Mouse (Mus musculus): Measurements from ENCODE around the gene Prkag2. TPM values are rescaled to one million over a fixed set of nuclear protein-coding genes. Genes with fewer than 3 reads are reported as not detected.

Gene Prkag2
- total and polyA plus RNA-seq, 2 experiments from 2014 or later, result 62.4 to 112 TPM

GRCm38 (mm10) chr5:24894814-24895213 lies 205.6 kb downstream of the Prkag2 start:
- H3K4me1 ChIP-seq (ENCODE audit: insufficient read depth), result no peaks in the 10 kb centered on the region
- no peaks in the 10 kb centered on the region for H3K27me3 ChIP-seq (ENCODE audit: insufficient read depth, low read length)
- H3K4me2 ChIP-seq (ENCODE audit: low read depth), result no peak overlapping the region
- H3K9me3 ChIP-seq (ENCODE audit: low read length), result no peaks in the 10 kb centered on the region
- H3K9ac ChIP-seq, result no peak overlapping the region
- no peak overlapping the region for H3K27ac ChIP-seq (ENCODE audit: low read depth, low read length)
- H3K4me3 ChIP-seq (ENCODE audit: low read depth, low read length), result no peak overlapping the region
- ATAC-seq, result no peak
- no peaks in the 10 kb centered on the region for H3K36me3 ChIP-seq (ENCODE audit: insufficient read depth)
- no peak for TF ChIP-seq CTCF (IDR thresholded peaks at IDR 0.05; ENCODE audit: low read depth)
- DNase-seq, result no peak
- 91% methylated on average over 1 of the region's 1 CpGs for WGBS

GRCm38 (mm10) chr5:24892461-24892860 lies 208.0 kb downstream of the Prkag2 start:
- H3K9ac ChIP-seq, result no peak overlapping the region
- no peak overlapping the region for H3K27ac ChIP-seq (ENCODE audit: low read depth, low read length)
- WGBS, result 94% methylated on average over 11 of the region's 11 CpGs
- TF ChIP-seq CTCF (IDR thresholded peaks at IDR 0.05; ENCODE audit: low read depth), result no peak
- no peaks in the 10 kb centered on the region for H3K4me1 ChIP-seq (ENCODE audit: insufficient read depth)
- no peaks in the 10 kb centered on the region for H3K27me3 ChIP-seq (ENCODE audit: insufficient read depth, low read length)
- no peak overlapping the region for H3K4me2 ChIP-seq (ENCODE audit: low read depth)
- H3K9me3 ChIP-seq (ENCODE audit: low read length), result no peaks in the 10 kb centered on the region
- 0 out of 2 replicates have a peak, but pooled peaks cover 7% of the 10 kb centered on the region for H3K36me3 ChIP-seq (ENCODE audit: insufficient read depth)
- H3K4me3 ChIP-seq (ENCODE audit: low read depth, low read length), result no peak overlapping the region
- DNase-seq (no peak), ATAC-seq (no peak)

- DNase-seq (no peak), ATAC-seq (no peak)
- H3K4me1 ChIP-seq (ENCODE audit: insufficient read depth), result no peaks in the 10 kb centered on the region
- TF ChIP-seq CTCF (IDR thresholded peaks at IDR 0.05; ENCODE audit: low read depth), result no peak
- peaks cover 31% of the 10 kb centered on the region for H3K36me3 ChIP-seq (ENCODE audit: insufficient read depth)
- H3K9me3 ChIP-seq (ENCODE audit: low read length), result no peaks in the 10 kb centered on the region
- H3K9ac ChIP-seq, result no peak overlapping the region
- H3K4me2 ChIP-seq (ENCODE audit: low read depth), result no peak overlapping the region
- WGBS, result 69% methylated on average over 9 of the region's 9 CpGs
- H3K27me3 ChIP-seq (ENCODE audit: insufficient read depth, low read length), result no peaks in the 10 kb centered on the region
- no peak overlapping the region for H3K27ac ChIP-seq (ENCODE audit: low read depth, low read length)
- no peak overlapping the region for H3K4me3 ChIP-seq (ENCODE audit: low read depth, low read length)
Measured at GRCm38 (mm10) chr5:24889860-24890259, 210.6 kb downstream of the Prkag2 start.

- WGBS, result 84% methylated on average over 11 of the region's 11 CpGs
Measured at GRCm38 (mm10) chr5:24888874-24889591, 211.4 kb downstream of the Prkag2 start.

GRCm38 (mm10) chr5:24887271-24887670 lies 213.2 kb downstream of the Prkag2 start:
- ATAC-seq (no peak), DNase-seq (no peak)
- no peak for TF ChIP-seq CTCF (IDR thresholded peaks at IDR 0.05; ENCODE audit: low read depth)
- Histone ChIP-seq H3K36me3 (ENCODE audit: insufficient read depth) (peaks cover 39% of the 10 kb centered on the region), H3K4me3 (ENCODE audit: low read depth, low read length) (no peak overlapping the region), H3K9ac (no peak overlapping the region), H3K4me1 (ENCODE audit: insufficient read depth) (no peaks in the 10 kb centered on the region), H3K27ac (ENCODE audit: low read depth, low read length) (no peak overlapping the region), H3K27me3 (ENCODE audit: insufficient read depth, low read length) (no peaks in the 10 kb centered on the region), H3K4me2 (ENCODE audit: low read depth) (no peak overlapping the region), H3K9me3 (ENCODE audit: low read length) (no peaks in the 10 kb centered on the region)
- 90% methylated on average over 8 of the region's 8 CpGs for WGBS

More at GRCm38 (mm10) chr5:24888874-24889591, 211.4 kb downstream of the Prkag2 start:
- H3K9me3 ChIP-seq (ENCODE audit: low read length), result no peaks in the 10 kb centered on the region
- H3K9ac ChIP-seq, result no peak overlapping the region
- H3K4me2 ChIP-seq (ENCODE audit: low read depth), result no peak overlapping the region
- no peaks in the 10 kb centered on the region for H3K4me1 ChIP-seq (ENCODE audit: insufficient read depth)
- no peak for TF ChIP-seq CTCF (IDR thresholded peaks at IDR 0.05; ENCODE audit: low read depth)
- no peak for ATAC-seq
- H3K4me3 ChIP-seq (ENCODE audit: low read depth, low read length), result no peak overlapping the region
- no peak for DNase-seq
- no peaks in the 10 kb centered on the region for H3K27me3 ChIP-seq (ENCODE audit: insufficient read depth, low read length)
- H3K27ac ChIP-seq (ENCODE audit: low read depth, low read length), result no peak overlapping the region
- peaks cover 34% of the 10 kb centered on the region for H3K36me3 ChIP-seq (ENCODE audit: insufficient read depth)

- no peaks in the 10 kb centered on the region for H3K9me3 ChIP-seq (ENCODE audit: low read length)
- no peak overlapping the region for H3K27ac ChIP-seq (ENCODE audit: low read depth, low read length)
- H3K27me3 ChIP-seq (ENCODE audit: insufficient read depth, low read length), result no peaks in the 10 kb centered on the region
- no peaks in the 10 kb centered on the region for H3K4me1 ChIP-seq (ENCODE audit: insufficient read depth)
- no peak overlapping the region for H3K4me2 ChIP-seq (ENCODE audit: low read depth)
- H3K9ac ChIP-seq, result no peak overlapping the region
- 77% methylated on average over 4 of the region's 4 CpGs for WGBS
- DNase-seq (no peak), ATAC-seq (no peak)
- no peak overlapping the region for H3K4me3 ChIP-seq (ENCODE audit: low read depth, low read length)
- no peak for TF ChIP-seq CTCF (IDR thresholded peaks at IDR 0.05; ENCODE audit: low read depth)
- H3K36me3 ChIP-seq (ENCODE audit: insufficient read depth), result peaks cover 46% of the 10 kb centered on the region
Measured at GRCm38 (mm10) chr5:24878713-24879112, 221.7 kb downstream of the Prkag2 start.

GRCm38 (mm10) chr5:24877836-24878624 lies 222.4 kb downstream of the Prkag2 start:
- Histone ChIP-seq H3K9ac (no peak overlapping the region), H3K27me3 (ENCODE audit: insufficient read depth, low read length) (no peaks in the 10 kb centered on the region), H3K9me3 (ENCODE audit: low read length) (no peaks in the 10 kb centered on the region), H3K27ac (ENCODE audit: low read depth, low read length) (no peak overlapping the region), H3K4me2 (ENCODE audit: low read depth) (no peak overlapping the region), H3K4me3 (ENCODE audit: low read depth, low read length) (no peak overlapping the region), H3K36me3 (ENCODE audit: insufficient read depth) (peaks cover 47% of the 10 kb centered on the region), H3K4me1 (ENCODE audit: insufficient read depth) (no peaks in the 10 kb centered on the region)
- WGBS, result 92% methylated on average over 11 of the region's 11 CpGs
- DNase-seq (no peak), ATAC-seq (no peak)
- TF ChIP-seq CTCF (IDR thresholded peaks at IDR 0.05; ENCODE audit: low read depth), result no peak
